Mouse (Mus musculus): ENCODE results near the gene Hexim1.

DNA sequence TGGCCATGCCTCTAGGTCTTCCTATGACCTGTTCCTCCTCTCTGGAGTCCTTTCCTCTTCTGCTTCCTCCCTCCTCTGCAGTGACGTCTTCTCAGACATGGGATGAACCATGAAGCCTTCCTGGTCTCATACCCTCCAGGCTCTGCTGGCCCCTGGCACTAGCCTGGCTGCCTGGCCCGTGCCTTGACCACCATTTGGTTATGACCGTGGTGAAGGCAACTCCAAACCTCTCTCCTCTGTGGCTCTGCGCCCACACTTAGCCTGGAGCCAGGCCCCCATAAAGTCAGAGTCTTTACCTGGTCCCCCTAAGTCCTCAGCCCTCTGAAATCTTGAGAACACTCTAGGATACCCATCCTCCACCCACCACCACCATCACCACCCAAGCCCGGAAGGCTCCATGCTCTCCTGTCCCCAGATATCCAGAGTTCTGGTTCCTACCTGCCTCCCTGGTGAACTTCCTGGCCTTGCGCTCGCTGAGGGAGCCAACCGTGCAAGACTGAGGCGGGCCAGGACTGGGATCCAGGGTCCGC lies 41.8 kb upstream of the Hexim1 start:
- TF ChIP-seq CTCF (IDR thresholded peaks at IDR 0.05; ENCODE audit: borderline replicate concordance, insufficient read depth, low read depth, low read length) (no peak), POLR2A (IDR thresholded peaks at IDR 0.05; ENCODE audit: borderline replicate concordance, insufficient read depth, low read length) (no peak)

All from cerebellum, adult 2 months (tissue).